Mouse (Mus musculus): ENCODE measurements around the gene Dbx1.

Dbx1 gene

DNA sequence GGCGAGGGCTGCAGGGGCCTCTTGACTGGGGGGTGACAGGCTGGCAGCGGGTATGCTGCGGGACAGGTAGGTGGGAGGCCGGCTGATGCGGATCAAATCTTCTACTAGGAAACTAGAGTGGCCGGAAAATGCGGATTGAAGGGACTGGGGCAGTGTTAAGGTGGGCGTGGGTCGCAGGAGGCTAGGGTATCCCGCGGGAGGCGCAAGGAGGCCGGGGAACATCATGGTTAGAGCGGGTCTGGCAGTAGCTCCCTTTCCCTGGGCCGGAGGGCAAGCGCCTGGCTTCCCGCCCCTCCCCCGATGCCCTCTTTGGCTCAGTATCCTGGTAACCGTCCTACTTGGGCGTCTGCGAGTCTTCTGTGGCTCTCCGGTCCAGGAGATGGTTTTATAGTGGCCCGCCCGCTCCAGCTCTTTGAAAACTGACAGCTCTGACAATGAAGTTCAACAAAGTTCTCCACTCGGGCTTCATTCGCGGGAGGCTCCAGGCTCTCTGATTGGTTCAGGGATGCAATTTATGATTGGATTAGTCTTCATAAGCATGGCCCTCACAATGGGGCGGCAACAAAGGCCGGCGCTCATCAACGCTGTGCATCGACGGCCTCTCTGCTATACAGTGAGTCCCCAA lies at the start of gene Dbx1:
Gene Dbx1, minus strand, starts transcription at position 359 of the 625 bp plus-strand sequence.
- DNase-seq (ENCODE audit: low spot score): no peak

DNA sequence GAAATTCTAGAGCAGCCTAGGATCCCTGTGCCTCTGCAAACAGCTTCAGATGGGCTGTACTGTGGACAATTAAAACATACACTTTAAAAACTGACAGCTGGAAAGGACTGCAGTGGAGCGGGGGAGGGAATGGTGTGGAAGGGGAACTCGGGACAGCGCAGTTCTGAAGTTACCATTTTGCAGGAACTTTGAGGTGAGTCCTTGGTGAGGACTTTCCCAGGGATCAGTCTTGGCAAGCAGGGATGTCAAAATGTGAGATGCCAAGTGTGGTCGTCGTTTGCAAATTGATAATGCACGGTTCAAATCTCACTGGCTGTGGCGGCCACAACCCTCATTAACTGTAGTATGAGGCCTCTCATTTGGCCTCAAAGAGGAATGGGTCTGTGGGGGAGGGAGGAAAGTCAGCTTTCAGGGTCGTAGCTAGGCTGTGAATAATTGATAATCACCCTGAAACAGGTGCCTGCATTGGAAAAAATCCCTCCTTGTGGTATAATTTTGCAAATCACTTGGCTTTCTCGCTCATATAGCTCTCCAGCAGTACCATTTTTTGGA lies 42.3 kb upstream of the Dbx1 start:
- DNase-seq (ENCODE audit: low spot score): no peak

DNA sequence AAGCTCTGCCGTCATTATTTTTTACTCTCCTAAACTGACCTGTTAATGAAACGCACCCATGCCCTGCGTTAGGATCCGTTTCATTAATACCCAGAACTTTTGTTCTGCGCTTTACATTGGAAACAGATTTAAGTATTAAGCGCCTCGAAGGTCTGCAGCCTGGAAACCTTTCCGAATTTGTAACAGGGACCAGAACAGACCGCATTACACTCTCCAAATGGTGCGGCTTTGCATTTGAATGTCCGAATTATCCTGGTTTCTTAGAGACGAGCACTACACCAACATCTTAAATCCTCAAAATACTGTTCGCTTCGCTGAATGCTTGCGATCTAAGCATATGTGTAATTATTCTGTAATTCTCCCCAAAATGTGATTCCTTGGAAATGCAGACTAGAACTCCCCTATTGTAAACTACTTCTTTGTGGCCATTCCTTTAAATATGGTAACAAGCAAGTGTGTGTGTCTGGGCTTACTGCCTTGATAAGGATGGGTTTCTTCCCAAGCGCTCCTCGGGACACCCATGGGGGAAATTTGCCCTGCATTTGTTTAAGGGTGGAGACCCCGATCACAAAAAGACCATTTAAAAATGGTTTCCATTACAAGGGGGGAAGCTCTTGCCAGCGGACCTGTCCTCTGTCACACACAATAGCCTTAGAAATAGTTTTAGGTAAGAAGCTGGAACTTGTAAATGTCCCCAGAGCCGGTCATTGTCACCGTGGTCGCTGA lies 41.6 kb upstream of the Dbx1 start:
- DNase-seq (ENCODE audit: low spot score): no peak

DNA sequence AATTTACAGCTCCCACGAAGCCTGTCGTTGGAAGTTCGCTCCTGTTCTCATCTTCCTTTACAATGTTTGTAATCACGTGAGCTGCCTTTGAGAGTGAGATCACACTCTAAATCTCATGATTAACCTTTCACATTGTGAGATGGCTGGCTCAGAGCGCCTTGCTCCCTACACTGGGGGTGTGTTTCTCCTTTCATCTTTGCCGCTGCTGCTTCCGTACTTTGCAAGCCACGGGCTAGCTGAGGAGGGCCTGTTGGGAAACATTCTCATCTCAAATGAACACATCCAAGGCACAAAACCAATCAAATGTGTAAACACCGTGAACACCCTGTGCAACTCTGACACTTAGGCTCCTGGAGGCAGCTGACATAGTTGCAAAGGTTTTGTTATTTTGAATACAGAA lies 40.5 kb upstream of the Dbx1 start:
- no peak for DNase-seq (ENCODE audit: low spot score)

DNA sequence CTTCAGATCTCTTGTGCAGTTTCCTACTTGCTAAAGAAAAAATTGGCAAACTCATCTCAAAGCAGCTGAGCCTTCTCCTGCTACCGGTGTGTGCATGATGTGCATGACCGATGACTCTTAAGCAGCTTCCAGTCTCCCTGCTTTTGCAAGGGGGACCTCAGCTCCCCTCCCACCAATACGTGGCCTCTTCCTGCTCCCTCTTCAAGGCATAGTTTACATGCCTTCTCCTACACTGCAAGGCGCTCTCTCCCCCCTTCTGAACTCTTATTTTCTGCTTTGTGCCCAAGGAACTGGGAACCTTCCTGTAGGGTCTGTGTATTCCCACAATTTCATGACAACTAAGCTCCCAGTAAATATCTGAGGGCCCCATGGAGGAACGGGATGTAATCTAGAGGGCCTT lies 40.0 kb upstream of the Dbx1 start:
- no peak for DNase-seq (ENCODE audit: low spot score)

DNA sequence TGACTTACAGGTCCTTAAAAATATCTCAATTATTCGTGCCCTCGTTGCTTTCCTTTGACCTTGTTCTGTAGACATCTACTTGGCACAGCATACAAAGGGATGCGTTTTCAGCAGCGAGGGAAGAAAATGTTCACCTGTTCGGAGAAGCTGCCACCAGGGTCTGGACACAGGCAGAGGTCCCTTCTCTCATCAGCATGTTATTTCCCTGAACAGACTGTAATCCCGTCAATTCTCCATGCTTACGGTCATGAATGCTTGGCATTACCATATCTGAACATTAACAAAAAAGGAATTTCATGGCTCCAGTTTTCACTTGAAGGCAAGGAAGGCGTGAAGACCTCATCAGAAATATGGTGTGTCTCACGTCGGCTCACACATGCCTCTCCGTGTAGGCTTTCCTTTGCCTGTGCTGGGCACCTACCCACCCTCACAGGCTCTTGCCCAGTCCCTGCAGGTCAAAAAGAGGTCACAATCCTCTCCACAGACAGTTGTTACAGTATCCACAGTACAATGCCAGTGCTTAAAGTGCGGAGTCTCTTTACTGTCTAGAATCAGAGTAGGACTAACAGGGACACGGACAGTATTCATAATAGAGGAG lies 31.7 kb upstream of the Dbx1 start:
- no peak for DNase-seq (ENCODE audit: low spot score)

DNA sequence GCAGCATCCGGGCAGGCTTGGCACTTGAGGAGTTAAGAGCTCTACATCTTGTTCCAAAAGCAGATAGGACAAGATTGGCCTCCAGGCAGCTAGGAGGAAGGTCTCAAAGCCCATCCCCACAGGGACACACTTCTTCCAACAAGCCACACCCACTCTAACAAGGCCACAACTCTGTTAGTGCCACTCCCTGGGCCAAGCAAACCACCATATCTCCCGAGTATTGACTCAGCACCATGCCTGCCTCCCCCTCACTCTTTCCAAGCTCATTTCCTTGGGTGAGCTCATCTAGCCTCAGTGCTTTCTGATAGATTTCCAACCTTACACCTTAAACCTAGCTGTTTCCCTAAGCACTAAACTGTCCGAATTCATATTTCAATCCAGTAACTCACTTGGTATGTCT lies 26.9 kb upstream of the Dbx1 start:
- DNase-seq (ENCODE audit: low spot score): no peak

DNA sequence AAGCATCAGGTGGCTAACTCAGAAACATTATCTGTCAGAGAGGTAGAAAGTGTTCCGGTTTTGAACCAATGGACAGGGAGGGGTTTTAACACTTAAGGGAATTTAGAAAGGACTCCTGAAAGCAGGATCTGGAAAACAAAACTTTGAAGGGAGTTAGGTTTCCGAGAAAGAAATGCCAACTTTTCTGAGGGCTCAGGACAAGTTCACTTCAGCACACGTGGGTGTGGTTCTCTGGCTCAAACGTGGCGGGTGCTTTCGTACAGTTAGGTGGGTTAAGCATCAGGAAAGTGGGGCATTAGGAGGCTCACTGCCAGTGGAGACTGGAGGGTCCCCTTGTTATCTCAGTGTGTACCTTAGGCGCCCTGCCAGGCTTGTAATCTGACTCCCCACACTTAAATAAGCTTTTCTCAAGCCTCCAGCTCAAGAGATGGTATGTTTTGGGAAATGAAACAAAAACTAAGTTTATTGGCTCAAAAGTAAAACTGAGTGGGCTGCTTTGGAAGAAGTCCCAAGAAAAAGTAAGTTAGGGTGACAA lies 25.9 kb upstream of the Dbx1 start:
- no peak for DNase-seq (ENCODE audit: low spot score)

DNA sequence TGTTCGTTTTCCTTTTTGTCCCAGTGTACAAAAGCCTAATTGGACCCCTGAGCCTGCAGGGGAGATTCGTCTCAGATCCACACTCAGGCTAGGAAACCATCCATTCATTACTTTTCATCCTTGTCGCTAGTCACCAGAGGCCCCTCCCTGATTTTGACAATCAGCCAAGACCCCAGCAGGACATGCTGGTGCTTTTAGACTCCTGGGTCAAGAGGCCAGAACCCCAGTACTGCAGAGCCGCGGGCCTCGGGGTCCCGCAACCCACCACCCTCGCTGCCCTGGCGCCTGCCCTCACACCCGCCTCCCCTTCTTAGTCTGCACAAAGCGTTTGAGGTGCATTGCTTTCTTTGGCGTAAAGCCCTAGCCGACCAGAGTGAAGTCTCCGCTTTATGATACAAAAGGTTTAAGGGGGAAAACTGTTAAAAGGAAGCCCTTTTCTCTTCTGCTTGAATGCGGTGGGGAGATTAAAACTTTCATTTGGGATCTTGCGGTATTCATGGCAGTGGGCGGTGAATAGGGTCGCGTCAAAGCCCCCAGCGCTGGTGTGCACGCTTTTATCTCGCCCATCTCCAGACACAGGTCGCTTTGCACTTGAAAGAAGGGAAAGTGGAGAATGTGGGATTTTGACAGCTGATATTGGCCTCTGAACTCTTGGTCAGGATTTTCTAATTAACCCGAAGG lies 25.3 kb upstream of the Dbx1 start:
- no peak for DNase-seq (ENCODE audit: low spot score)

DNA sequence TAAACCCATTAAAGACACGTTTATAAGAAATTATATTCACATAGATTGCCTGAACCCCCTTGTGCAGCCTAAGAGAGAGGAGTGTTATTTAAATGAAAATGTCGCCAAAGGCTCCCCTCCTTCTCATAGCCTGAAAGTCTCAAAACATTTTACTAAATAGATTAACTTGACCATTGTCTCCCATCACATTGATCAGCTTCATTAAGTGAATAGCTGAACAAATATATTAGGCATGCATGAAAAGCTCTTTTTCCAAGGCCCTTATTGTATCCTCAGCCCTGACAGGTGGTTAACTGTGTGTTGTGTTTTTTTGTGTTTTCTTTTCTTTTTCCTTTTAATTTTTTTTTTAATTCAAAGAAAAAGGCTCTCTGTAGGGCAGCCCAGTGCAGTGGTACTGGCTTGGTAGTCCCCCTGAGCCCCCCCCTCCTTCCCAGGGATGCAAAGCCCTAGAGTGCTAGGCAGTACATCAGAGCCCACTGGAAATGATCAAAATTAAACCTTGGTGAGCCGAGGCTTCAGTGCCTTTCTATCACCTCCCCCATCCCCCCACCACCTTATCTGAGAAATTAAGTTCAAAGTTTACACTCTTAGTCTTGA lies 4.2 kb upstream of the Dbx1 start:
- no peak for DNase-seq (ENCODE audit: low spot score)

DNA sequence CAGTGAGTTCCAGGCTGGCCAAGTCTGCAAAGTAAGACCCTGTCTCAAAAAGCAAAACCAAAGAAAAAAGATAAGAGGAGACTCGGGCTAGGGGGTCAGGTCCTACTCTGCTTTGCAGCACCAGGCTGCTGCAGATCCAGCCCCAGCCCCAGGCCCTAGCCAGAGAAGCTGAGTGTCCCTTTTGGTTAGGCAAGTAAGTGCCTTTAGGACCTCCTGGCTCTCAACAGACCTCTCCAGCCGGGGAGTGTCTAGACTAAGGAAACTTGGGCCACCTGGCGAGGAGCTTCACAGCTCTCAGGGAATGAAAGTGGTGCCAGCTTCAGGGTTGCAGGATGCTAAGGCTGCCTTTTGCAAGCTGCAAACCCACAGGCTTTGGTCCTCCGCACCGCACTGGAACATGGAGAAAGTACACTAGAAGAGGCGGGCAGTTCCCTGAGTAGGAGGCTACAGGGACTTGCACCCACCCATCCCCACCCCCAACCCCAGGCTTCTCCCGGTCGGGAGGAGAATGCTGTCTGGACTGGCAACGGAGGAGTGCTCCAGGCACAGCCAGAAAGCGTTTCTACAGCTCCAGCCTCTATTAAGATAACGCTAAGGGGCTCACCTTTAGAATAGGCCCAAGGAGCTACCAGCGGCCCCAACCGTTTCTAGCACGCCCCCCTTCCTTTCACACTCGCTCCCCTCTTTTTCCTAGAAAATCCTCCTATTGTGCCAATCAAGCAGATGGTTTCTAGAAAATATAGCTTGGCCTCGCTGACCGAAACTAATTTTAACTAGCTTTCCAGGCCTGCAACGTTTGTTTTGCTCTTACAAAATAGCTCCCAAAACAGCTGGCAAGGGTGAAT lies 3.4 kb upstream of the Dbx1 start:
- DNase-seq (ENCODE audit: low spot score): no peak

DNA sequence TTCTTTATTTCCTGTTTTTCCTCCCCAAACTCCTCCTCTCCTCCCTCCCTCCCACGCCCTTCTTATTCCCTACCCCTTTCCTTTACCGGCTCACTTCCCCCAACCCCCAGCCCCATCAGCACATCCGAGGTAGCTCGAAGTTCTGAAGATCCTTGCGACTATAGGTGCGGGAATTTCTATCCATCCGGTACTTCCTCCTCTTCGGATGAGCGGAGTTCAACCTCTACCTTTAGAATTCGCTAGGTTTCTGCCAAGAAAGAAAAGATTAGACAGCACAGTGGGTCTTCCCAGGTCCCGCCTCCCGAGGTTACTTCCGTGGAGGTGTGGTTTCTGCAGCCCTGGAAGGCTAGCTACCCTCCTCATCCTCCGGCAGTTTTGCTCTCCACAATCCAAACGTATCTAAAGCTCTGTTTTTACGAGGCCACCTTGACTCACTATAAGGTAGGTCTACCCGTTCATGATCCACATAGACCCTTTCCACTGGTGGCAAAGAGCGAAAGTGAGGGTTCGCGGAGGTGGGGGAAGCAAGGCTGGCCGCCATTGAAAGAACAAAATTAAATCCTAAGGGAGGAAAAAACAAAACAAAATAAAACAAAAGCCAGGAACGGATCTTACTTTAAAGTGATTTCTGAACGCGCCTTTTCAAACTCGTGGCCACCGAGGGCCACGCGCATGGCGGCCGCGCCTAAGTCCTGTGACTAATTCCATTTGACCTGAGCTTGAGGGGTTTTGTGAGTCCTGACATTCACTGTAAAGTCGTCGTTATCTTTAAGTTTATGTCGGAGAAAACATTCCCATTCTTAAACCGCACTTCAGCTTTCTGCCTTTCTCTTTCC lies 2.5 kb upstream of the Dbx1 start:
- no peak for DNase-seq (ENCODE audit: low spot score)

DNA sequence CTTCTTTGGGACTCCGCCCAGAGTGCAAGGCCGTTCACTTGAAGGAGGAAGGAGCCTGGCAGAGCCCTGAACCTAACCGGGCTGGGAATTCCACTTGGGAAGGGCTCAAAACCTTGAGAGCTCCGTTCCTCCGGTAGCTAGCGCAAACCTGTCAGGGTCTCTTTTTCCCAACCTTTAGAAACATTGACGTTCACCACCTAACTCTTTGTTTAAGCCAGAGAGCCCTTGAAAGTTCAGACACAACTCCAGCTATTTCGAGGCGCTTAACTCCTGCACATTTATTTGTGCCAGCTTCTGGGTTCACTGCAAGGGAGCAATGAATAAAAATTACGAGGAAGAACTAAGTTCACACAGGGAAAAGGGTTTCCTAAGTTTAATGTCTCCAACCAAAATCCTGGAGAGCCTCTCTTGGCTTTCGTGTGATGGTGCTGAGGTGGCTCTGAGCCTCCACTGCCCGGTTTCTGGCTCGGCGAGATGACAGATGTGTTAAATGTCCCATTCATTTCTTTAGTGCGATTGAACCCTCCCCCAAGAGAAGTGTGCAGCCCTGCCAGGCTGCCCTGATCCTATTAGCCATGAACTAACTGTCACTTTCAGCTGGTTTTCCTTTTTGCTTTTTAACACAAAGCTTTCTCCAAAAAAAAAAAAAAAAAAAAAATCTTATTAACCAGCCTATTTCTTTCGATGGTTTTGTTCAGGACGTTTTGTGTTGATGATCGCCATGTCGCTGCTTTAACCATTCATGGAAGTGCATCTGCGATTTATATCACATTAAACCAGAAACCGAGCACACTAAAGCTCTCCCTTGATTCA lies 1.4 kb upstream of the Dbx1 start:
- no peak for DNase-seq (ENCODE audit: low spot score)

DNA sequence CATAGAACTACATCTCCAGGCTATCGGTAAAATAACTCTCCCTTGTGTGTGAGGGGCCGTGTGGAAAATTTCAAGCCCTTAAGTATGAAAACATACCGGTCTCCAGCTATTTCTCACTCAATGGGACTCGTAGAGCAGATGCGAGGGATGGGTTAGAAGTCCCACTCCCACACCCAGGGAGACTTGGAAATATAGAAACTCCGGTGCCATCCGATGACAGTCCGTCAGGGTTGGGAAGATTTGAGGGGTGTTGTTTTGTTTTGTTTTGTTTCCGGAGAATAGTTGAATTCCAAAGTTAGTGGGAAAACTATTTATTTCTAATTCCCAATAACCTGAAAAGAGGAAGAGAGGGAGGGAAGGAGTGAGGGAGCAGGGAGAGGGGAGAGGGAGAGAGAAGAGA lies 632 bp upstream of the Dbx1 start:
- DNase-seq (ENCODE audit: low spot score): no peak

DNA sequence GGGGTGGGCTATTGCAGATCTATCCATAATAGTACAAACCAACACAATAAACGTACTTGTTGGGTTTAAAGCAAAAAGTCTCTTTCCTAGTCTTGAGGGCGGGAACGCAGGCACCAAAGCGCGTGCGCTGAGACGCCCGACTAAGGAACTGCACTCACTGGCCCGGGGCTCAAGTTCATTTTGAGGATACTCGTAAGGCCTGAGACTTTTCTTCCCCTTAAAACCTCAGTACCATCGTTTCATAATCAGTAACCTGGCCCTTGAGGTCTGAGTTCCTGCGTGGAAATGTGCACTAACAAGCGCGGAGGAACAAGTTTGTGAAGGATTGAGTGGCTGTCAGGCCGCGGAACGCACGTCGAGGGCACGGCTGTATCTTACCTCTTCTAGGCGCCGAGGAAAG lies 678 bp downstream of the Dbx1 start:
- DNase-seq (ENCODE audit: low spot score): no peak

DNA sequence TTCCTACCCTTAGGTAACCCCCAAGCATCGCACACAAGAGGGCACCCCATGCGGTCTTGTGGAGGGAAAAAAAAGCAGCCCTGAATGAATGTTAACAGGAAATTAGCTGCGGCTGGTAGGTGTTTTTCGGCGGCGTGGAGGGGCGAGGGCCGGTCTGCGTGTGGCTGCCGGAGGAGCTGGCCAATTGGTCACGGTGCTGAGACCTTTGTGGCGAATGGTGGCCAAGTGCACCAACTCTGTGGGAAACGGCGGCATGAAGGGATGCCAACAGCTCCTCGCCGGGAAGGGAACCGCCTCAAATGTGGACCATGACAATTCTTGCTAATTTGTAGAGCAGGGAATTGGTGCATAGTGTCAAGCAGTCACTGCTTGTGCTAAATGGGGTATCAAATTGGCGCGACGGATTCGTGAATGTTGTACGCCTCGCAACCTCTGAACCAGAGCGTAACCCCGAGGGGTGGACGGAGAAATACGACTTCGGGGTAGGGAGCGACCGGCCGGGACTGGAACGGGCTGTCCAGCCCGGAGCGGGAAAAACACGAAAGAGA lies 1.5 kb downstream of the Dbx1 start:
- DNase-seq (ENCODE audit: low spot score): no peak

DNA sequence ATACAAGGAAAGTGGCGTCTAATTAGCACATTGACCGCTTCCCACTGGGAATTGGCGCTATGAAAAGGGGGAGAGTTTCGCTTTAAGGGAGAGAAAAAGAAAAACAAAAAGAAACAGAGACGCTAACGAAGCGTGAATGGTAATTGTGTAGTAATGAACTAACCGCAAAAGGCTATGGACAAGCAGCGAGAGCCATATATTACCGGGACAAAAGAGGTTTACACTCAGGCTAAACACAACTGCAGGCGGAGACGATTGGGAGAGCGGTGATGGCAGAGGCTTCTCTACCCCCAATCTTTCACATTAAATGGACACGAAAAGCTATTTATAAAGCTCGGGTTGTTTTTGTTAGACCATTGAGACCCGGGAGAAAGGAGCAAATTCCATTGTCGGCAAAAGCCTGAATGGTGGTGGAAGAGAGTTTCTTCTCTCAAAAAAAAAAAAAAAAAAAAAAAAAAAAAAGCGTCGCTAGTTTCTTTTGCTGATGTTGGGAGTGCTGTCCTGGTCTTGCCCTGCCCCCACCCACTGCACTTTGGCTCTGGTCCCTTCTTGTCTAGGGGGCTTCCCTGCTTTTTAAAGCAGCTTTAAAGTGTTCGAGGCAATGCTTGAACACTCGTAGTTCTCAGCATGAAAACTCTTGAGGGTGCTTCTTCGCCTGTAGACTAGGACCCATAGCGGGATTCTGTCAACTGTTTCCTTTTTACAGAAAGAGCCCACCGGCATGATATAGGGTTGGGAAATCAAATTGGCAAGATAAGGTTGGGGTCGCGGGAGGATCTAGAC lies 2.2 kb downstream of the Dbx1 start:
- DNase-seq (ENCODE audit: low spot score): no peak

DNA sequence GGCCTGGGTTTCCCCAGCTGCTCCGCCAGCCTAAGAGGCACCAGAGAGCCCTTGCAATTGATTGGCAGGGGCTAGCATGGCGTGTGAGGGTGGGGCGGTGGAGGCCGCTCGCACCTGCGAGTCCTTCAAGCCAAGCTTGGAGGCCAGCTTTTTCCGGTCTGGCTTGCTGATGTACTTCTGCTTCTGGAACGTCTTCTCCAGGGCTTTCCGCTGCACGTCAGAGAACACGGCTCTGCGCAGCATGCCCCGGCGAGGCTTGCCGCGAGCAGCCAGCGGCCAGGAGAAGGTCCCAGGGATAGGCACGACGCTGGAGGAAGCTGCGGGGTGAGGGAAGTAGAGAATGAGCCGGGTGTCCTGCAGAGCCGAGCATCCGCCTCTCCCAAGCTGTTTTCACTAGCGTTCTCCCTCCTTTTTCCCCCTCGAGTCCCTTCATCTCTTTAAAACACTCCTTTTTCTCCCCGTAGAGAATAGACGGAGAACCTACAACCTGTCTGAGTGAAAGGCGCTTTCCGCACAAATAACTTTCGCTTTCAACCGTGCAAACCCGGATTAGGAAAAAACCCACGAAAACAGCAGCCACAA lies 3.2 kb downstream of the Dbx1 start:
- no peak for DNase-seq (ENCODE audit: low spot score)

All from yolk sac, embryonic 10.5 days (tissue).